Mouse (Mus musculus): ENCODE measurements around the gene Tmem150a.

Gene Tmem150a

DNA sequence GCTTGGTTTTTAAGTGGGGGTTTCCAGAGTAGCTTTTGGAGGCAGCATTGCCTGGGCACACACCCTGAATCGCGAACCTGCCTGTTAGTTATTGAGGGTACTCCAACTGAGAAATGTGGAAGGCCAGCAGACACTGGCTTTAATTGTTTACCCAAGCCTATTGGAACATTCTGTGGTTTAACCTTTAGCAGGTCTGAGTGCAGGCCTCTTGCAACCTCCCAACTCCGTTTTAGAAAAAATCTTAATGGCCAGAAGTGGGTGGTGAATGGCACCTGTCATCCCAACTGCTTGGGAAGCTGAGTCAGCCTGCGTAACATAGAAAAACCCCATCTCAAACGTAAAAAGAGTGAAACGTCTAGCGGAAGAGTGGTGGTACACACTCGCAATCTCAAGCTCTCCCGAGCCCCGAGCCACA is 41.6 kb downstream of the Tmem150a start:
- no peak for DNase-seq (ENCODE audit: low read depth, low spot score)

DNA sequence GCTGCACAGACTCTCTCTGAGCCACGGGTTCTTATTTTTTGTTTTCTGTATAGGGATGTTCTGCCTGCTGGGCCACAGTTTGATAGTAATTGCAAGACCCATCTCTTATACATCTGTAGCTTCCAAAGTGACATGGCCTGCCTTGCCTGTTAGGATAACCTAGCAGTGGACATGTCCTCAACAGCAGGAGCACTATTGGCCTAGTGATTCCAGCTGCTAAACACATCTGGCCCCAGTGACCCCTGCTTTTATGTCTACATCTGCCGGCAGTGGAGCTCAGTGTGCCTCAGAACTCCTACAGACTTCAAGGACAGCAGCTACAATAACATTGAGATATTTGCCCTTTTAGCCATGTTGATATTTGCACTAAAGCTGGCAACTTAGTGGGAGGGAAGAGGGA is 44.7 kb downstream of the Tmem150a start:
- DNase-seq (ENCODE audit: low read depth, low spot score) = no peak

DNA sequence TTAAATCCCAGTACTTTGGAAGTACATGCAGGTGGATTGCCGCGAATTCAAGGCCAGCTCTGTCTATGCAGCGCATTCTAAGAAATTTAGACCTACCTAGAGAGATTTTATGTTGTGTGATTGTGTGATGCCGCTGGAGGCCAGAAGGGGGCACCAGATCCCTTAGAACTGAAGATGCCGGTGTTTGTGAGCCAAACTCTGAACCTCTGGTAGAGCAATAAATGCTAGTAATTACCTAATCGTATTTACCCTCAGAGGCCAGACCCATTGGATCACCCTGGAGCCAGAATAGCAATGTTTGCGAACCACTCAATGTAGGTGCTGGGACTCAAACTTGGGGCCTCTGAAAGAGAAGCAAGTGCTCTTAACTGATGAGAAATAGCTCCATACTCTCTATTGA is 46.6 kb downstream of the Tmem150a start:
- peak; percentile 77 for DNase-seq (ENCODE audit: low read depth, low spot score)

DNA sequence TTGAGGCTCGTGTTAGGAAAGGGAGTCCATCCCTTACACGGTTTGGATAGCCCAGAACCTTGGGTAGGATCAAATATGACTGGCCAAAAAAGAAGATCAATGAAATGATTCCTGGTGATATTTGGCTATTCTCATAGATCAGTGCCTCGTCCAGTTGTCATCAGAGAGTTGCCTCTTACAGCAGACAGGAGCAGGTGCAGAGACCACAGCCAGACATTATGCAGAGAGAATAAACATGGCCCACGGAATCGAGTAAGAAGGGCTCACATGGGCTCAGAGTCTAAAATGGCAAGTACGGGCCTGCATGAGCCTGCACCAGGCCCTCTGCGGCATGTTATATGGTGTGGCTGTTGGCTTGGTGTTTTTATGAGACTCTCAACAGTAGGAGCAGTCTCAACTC is 50.1 kb downstream of the Tmem150a start:
- DNase-seq (ENCODE audit: low read depth, low spot score) = no peak

DNA sequence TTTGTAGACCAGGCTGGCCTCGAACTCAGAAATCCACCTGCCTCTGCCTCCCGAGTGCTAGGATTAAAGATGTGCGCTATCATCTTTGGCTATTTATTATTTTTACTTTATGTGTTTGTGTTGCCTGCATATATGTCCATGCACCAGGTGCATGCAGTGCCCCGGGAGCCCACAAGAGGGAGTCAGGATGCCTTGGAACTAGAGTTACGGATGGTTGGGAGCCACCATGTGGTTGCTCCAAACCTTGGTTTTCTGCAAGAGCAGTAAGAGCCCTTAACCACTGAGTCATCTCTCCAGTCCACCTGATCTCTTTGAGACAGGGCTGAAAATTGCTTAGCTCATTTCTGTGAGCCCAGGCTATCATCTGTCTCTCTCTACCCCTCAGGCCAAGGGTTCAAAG is 51.9 kb downstream of the Tmem150a start:
- peak; percentile 96 for DNase-seq (ENCODE audit: low read depth, low spot score)

Data from brain, adult 2 months (tissue).